Mouse (Mus musculus) layer of hippocampus, postnatal 36 days (tissue): ENCODE data around the gene Sspo. TPM values are rescaled to one million over a fixed set of nuclear protein-coding genes. Genes with fewer than 3 reads are reported as not detected.

Experiments
- DNase-seq, 2 experiments: peaks; one replicate each; pipeline ENCODE4 v3.0.0; 2022
- microRNA-seq, 2 experiments: library from miRNA; unstranded; fragments of <30 nt; microRNA quantifications; one replicate each; pipeline ENCODE4 v1.2.0; 2021
- total RNA-seq, 2 experiments: library from RNA; stranded (reverse); gene quantifications; 2 replicates each; pipeline ENCODE4 v1.2.3; 2021

Gene Sspo
- total RNA-seq, 2 experiments from 2014 or later, result 1.4 to 2.8 TPM

DNA sequence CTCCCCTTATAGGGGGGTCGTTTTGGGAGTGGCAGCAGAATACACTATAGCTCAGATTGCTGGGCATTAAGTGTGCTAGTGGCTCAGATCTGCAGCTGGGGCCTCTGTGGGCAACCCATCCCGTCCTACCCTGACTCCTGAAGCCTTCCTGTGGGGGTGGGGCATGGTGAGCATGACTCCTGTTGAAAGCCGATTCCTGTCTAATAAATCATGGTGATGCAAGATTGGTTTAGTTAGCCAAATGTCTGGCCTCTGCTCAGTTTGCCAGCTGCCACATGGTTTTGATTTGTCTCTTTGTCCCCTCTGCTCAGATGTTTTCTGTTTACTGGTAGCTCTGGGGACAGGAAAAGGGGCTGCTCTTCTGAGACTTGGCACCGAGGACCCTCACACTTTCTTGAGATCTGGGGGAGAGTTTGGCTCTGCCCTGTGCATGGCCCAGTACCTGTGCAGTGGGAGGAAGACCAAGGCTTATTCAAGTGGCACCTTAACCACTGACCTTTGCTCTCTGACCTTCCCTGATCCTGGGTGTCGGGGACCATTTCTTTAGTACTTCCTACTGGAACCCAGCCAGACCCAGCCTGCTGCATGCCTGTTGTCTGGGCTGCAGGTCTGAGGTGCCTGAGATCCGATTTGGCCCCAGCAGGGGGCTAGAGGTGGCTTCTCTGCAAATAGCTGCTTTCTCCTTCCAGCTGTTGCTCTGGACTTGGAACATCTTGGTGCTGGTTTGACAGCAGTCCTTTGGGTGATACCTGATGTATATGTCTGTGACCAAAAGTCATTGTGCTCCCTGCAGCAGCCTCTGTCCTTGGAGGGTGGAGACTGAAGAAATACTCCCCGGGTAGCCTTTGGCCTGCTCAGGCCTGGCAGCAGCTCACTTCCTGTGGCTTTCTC lies 93.8 kb downstream of the Sspo start:
- DNase-seq, result no peak

GRCm38 (mm10) chr6:48542631-48543030 lies 94.6 kb downstream of the Sspo start:
- DNase-seq, result no peak

- DNase-seq, result no peak
Observed at GRCm38 (mm10) chr6:48545251-48545650, 97.2 kb downstream of the Sspo start.

GRCm38 (mm10) chr6:48546271-48546670 lies 98.2 kb downstream of the Sspo start:
- no peak for DNase-seq

DNA sequence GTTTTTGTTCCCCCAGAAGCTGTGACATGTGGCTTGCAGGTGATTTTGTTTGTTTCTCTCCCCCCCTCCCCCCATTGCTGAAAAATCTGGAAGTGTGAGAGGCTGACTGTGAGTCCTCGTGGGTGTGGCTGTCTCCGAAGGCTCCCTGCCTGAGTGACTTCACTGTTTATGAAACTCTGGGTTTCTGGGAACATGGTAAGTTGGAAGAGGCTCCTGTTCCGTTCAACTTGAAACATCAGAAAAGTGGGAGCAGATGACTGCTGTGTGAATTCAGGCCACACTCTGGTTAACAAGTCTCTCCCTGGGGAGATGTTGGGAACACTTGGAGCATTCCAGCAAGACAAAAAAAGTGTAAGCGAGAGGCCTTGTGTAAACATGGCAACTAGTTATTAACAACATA lies 98.8 kb downstream of the Sspo start:
- no peak for DNase-seq

GRCm38 (mm10) chr6:48548314-48548713 lies 100.3 kb downstream of the Sspo start:
- no peak for DNase-seq

Small RNA genes within 50 kb of the gene (microRNA-seq; reads per million reads assigned to microRNA genes)
- gene Gm24325, result 0 reads per million in 2 experiments

Other genes starting within 250 kb of the Sspo start
- 10 to 100 TPM; 35.1 to 47.4 TPM for gene Krba1, start 52.6 kb upstream of the Sspo start, total RNA-seq
- gene Zfp467, start 2.4 kb upstream of the Sspo start, total RNA-seq, result 10 to 100 TPM; 21.4 to 22.8 TPM
- 100 to 1,000 TPM; 424 to 471 TPM for gene Atp6v0e2, start 89.4 kb downstream of the Sspo start, total RNA-seq
- gene Lrrc61, start 106.6 kb downstream of the Sspo start, total RNA-seq, result 10 to 100 TPM; 29.4 to 35.0 TPM
- gene Rarres2, start 124.6 kb downstream of the Sspo start, total RNA-seq, result 10 to 100 TPM; 12.0 to 13.5 TPM
- gene Gm45021, start 141.4 kb downstream of the Sspo start, total RNA-seq, result not detected
- gene Repin1, start 145.7 kb downstream of the Sspo start, total RNA-seq, result 10 to 100 TPM; 43.6 to 47.5 TPM
- not detected for gene Gm44965, start 145.7 kb downstream of the Sspo start, total RNA-seq
- 1 to 10 TPM; 6.3 to 7.7 TPM for gene Zfp775, start 153.8 kb downstream of the Sspo start, total RNA-seq
- 10 to 100 TPM; 13.4 to 14.5 TPM for gene AI854703, start 178.5 kb downstream of the Sspo start, total RNA-seq
- 1 to 10 TPM in 1 of 2 experiments, under 1 TPM in 1; 0.52 to 1.1 TPM for gene Gimap8, start 199.0 kb downstream of the Sspo start, total RNA-seq
- gene Gimap9, start 227.9 kb downstream of the Sspo start, total RNA-seq, result under 1 TPM; 0.28 to 0.57 TPM
- gene Gimap4, start 236.3 kb downstream of the Sspo start, total RNA-seq, result under 1 TPM; 0.17 to 0.33 TPM